Mouse (Mus musculus): Measurements from ENCODE around the gene Kif6. TPM values are rescaled to one million over a fixed set of nuclear protein-coding genes. Genes with fewer than 3 reads are reported as not detected.

Gene Kif6
- polyA plus RNA-seq (2015; fragmentation: Nextera tagmentation; extraction: Ambion mirVana) = 0.08 TPM in 1 of 2 replicates, not detected in the other

- WGBS (ENCODE audit: insufficient replicate concordance) = 1% methylated on average over 27 of the region's 27 CpGs
Measured at GRCm38 (mm10) chr17:49614577-49615235, at the start of gene Kif6. Kif6 (plus strand) TSS chr17:49615136.

GRCm38 (mm10) chr17:49568717-49569116, 46.2 kb upstream of the Kif6 start:
- Histone ChIP-seq H3K36me3 (replicated peaks) (no peaks in the 10 kb centered on the region), H3K4me2 (no peak overlapping the region), H3K27ac (replicated peaks) (no peak overlapping the region), H3K4me3 (replicated peaks) (no peak overlapping the region), H3K27me3 (peaks cover 22% of the 10 kb centered on the region), H3K9ac (no peak overlapping the region), H3K9me3 (replicated peaks) (no peaks in the 10 kb centered on the region), H3K4me1 (replicated peaks) (no peaks in the 10 kb centered on the region)
- 51% methylated on average over 8 of the region's 8 CpGs for WGBS (ENCODE audit: insufficient replicate concordance)
- ATAC-seq (ENCODE audit: insufficient read depth) = no peak

More at GRCm38 (mm10) chr17:49614577-49615235, at the start of gene Kif6:
- H3K9me3 ChIP-seq (replicated peaks) = no peaks in the 10 kb centered on the region
- peak; percentile 47; the same call in 1 of the 2 replicates for ATAC-seq (ENCODE audit: insufficient read depth)
- H3K9ac ChIP-seq = no peak within 1 kb of the TSS
- H3K27ac ChIP-seq (replicated peaks) = no peak within 1 kb of the TSS
- H3K4me2 ChIP-seq = peak within 1 kb of the TSS; percentile 67
- 0 out of 2 replicates have a peak, but pooled peaks cover 11% of the 10 kb centered on the region for H3K27me3 ChIP-seq
- H3K4me3 ChIP-seq (replicated peaks) = peak within 1 kb of the TSS; percentile 49
- H3K36me3 ChIP-seq (replicated peaks) = no peaks in the 10 kb centered on the region
- H3K4me1 ChIP-seq (replicated peaks) = 0 out of 2 replicates have a peak, but pooled peaks cover 7% of the 10 kb centered on the region

- no peak overlapping the region for H3K27ac ChIP-seq (replicated peaks)
- no peaks in the 10 kb centered on the region for H3K9me3 ChIP-seq (replicated peaks)
- no peak for ATAC-seq (ENCODE audit: insufficient read depth)
- no peak overlapping the region for H3K4me2 ChIP-seq
- no peak overlapping the region for H3K4me3 ChIP-seq (replicated peaks)
- 77% methylated on average over 3 of the region's 3 CpGs for WGBS (ENCODE audit: insufficient replicate concordance)
- H3K4me1 ChIP-seq (replicated peaks) = no peaks in the 10 kb centered on the region
- H3K36me3 ChIP-seq (replicated peaks) = no peaks in the 10 kb centered on the region
- H3K9ac ChIP-seq = no peak overlapping the region
- no peaks in the 10 kb centered on the region for H3K27me3 ChIP-seq
Measured at GRCm38 (mm10) chr17:49577321-49577720, 37.6 kb upstream of the Kif6 start.

- H3K4me1 ChIP-seq (replicated peaks) = no peaks in the 10 kb centered on the region
- H3K27me3 ChIP-seq = no peaks in the 10 kb centered on the region
- whole genome bisulfite sequencing (ENCODE audit: insufficient replicate concordance) = 43% methylated on average over 11 of the region's 11 CpGs
- ATAC-seq (ENCODE audit: insufficient read depth) = no peak
- H3K4me3 ChIP-seq (replicated peaks) = no peak overlapping the region
- H3K9ac ChIP-seq = no peak overlapping the region
- H3K4me2 ChIP-seq = no peak overlapping the region
- no peak overlapping the region for H3K27ac ChIP-seq (replicated peaks)
- H3K36me3 ChIP-seq (replicated peaks) = no peaks in the 10 kb centered on the region
- H3K9me3 ChIP-seq (replicated peaks) = no peaks in the 10 kb centered on the region
Measured at GRCm38 (mm10) chr17:49582471-49582870, 32.5 kb upstream of the Kif6 start.

- H3K27ac ChIP-seq (replicated peaks) = no peak overlapping the region
- no peak overlapping the region for H3K4me2 ChIP-seq
- no peaks in the 10 kb centered on the region for H3K9me3 ChIP-seq (replicated peaks)
- H3K4me3 ChIP-seq (replicated peaks) = no peak overlapping the region
- no peaks in the 10 kb centered on the region for H3K27me3 ChIP-seq
- WGBS (ENCODE audit: insufficient replicate concordance) = 49% methylated on average over 8 of the region's 8 CpGs
- no peak overlapping the region for H3K9ac ChIP-seq
- no peak for ATAC-seq (ENCODE audit: insufficient read depth)
- no peaks in the 10 kb centered on the region for H3K4me1 ChIP-seq (replicated peaks)
- H3K36me3 ChIP-seq (replicated peaks) = no peaks in the 10 kb centered on the region
Measured at GRCm38 (mm10) chr17:49590051-49590450, 24.9 kb upstream of the Kif6 start.

- Histone ChIP-seq H3K4me3 (replicated peaks) (no peak overlapping the region), H3K4me2 (no peak overlapping the region), H3K9me3 (replicated peaks) (no peaks in the 10 kb centered on the region), H3K36me3 (replicated peaks) (no peaks in the 10 kb centered on the region), H3K27me3 (no peaks in the 10 kb centered on the region), H3K4me1 (replicated peaks) (no peaks in the 10 kb centered on the region), H3K9ac (no peak overlapping the region), H3K27ac (replicated peaks) (no peak overlapping the region)
- 49% methylated on average over 4 of the region's 4 CpGs for WGBS (ENCODE audit: insufficient replicate concordance)
- no peak for ATAC-seq (ENCODE audit: insufficient read depth)
Measured at GRCm38 (mm10) chr17:49605397-49605796, 9.5 kb upstream of the Kif6 start.

- no peak overlapping the region for H3K4me2 ChIP-seq
- H3K36me3 ChIP-seq (replicated peaks) = no peaks in the 10 kb centered on the region
- no peaks in the 10 kb centered on the region for H3K27me3 ChIP-seq
- H3K9me3 ChIP-seq (replicated peaks) = no peaks in the 10 kb centered on the region
- no peaks in the 10 kb centered on the region for H3K4me1 ChIP-seq (replicated peaks)
- H3K9ac ChIP-seq = no peak overlapping the region
- H3K4me3 ChIP-seq (replicated peaks) = no peak overlapping the region
- no peak for ATAC-seq (ENCODE audit: insufficient read depth)
- WGBS (ENCODE audit: insufficient replicate concordance) = 42% methylated on average over 7 of the region's 7 CpGs
- no peak overlapping the region for H3K27ac ChIP-seq (replicated peaks)
Measured at GRCm38 (mm10) chr17:49607351-49608027, 7.4 kb upstream of the Kif6 start.

- Histone ChIP-seq H3K9ac (no peak overlapping the region), H3K4me2 (no peak overlapping the region), H3K27ac (replicated peaks) (no peak overlapping the region), H3K27me3 (0 out of 2 replicates have a peak, but pooled peaks cover 10% of the 10 kb centered on the region), H3K4me3 (replicated peaks) (no peak overlapping the region), H3K36me3 (replicated peaks) (no peaks in the 10 kb centered on the region), H3K9me3 (replicated peaks) (no peaks in the 10 kb centered on the region), H3K4me1 (replicated peaks) (0 out of 2 replicates have a peak, but pooled peaks cover 3% of the 10 kb centered on the region)
- WGBS (ENCODE audit: insufficient replicate concordance) = 35% methylated on average over 8 of the region's 8 CpGs
- ATAC-seq (ENCODE audit: insufficient read depth) = no peak
Measured at GRCm38 (mm10) chr17:49610296-49610695, 4.6 kb upstream of the Kif6 start.

- 0 out of 2 replicates have a peak, but pooled peaks have one; percentile 25 for ATAC-seq (ENCODE audit: insufficient read depth)
- Histone ChIP-seq H3K4me3 (replicated peaks) (peak overlapping the region; percentile 49), H3K27me3 (0 out of 2 replicates have a peak, but pooled peaks cover 11% of the 10 kb centered on the region), H3K27ac (replicated peaks) (no peak overlapping the region), H3K4me1 (replicated peaks) (0 out of 2 replicates have a peak, but pooled peaks cover 7% of the 10 kb centered on the region), H3K9ac (no peak overlapping the region), H3K36me3 (replicated peaks) (no peaks in the 10 kb centered on the region), H3K4me2 (peak overlapping the region; percentile 67), H3K9me3 (replicated peaks) (no peaks in the 10 kb centered on the region)
- 1% methylated on average over 26 of the region's 26 CpGs for WGBS (ENCODE audit: insufficient replicate concordance)
Measured at GRCm38 (mm10) chr17:49615241-49615651, 310 bp downstream of the Kif6 start.

- Histone ChIP-seq H3K4me2 (no peak overlapping the region), H3K27ac (replicated peaks) (no peak overlapping the region), H3K4me1 (replicated peaks) (no peaks in the 10 kb centered on the region), H3K36me3 (replicated peaks) (no peaks in the 10 kb centered on the region), H3K4me3 (replicated peaks) (no peak overlapping the region), H3K9ac (no peak overlapping the region), H3K27me3 (no peaks in the 10 kb centered on the region), H3K9me3 (replicated peaks) (no peaks in the 10 kb centered on the region)
- no peak for ATAC-seq (ENCODE audit: insufficient read depth)
- 60% methylated on average over 9 of the region's 9 CpGs for WGBS (ENCODE audit: insufficient replicate concordance)
Measured at GRCm38 (mm10) chr17:49624572-49624971, 9.6 kb downstream of the Kif6 start.

- Histone ChIP-seq H3K27me3 (no peaks in the 10 kb centered on the region), H3K36me3 (replicated peaks) (no peaks in the 10 kb centered on the region), H3K27ac (replicated peaks) (no peak overlapping the region), H3K4me2 (no peak overlapping the region), H3K9ac (no peak overlapping the region), H3K9me3 (replicated peaks) (no peaks in the 10 kb centered on the region), H3K4me1 (replicated peaks) (no peaks in the 10 kb centered on the region), H3K4me3 (replicated peaks) (no peak overlapping the region)
- WGBS (ENCODE audit: insufficient replicate concordance) = 63% methylated on average over 13 of the region's 13 CpGs
- ATAC-seq (ENCODE audit: insufficient read depth) = peak; percentile 66; the same call in 1 of the 2 replicates
Measured at GRCm38 (mm10) chr17:49627011-49627794, 12.3 kb downstream of the Kif6 start.

Data from liver, embryonic 15.5 days (tissue).